Mouse (Mus musculus): Measurements from ENCODE around the gene Nlrp9c. TPM values are rescaled to one million over a fixed set of nuclear protein-coding genes. Genes with fewer than 3 reads are reported as not detected.
"Not testable (repeated sequence)": the region's sequence is repeated elsewhere in the genome, so short reads cannot be mapped to it uniquely, and the experiment has no call there.

Nlrp9c gene
- polyA plus RNA-seq, 1 experiment from 2014 or later: not detected

- not testable (repeated sequence) for H3K4me2 ChIP-seq (replicated peaks; ENCODE audit: low read depth); ATAC-seq; H3K4me1 ChIP-seq (replicated peaks; ENCODE audit: control insufficient read depth, insufficient read depth, low read length); H3K9me3 ChIP-seq (ENCODE audit: control insufficient read depth); H3K9ac ChIP-seq (ENCODE audit: low read depth, low read length); H3K27me3 ChIP-seq (replicated peaks; ENCODE audit: control insufficient read depth, insufficient read depth, low read length); H3K4me3 ChIP-seq (ENCODE audit: low read depth, low read length); H3K27ac ChIP-seq (ENCODE audit: low read depth, low read length); H3K36me3 ChIP-seq (ENCODE audit: control insufficient read depth, insufficient read depth)
- WGBS: 68% methylated on average over 3 of the region's 3 CpGs
Measured at GRCm38 (mm10) chr7:26320361-26320760, 83.1 kb downstream of the Nlrp9c start.

DNA sequence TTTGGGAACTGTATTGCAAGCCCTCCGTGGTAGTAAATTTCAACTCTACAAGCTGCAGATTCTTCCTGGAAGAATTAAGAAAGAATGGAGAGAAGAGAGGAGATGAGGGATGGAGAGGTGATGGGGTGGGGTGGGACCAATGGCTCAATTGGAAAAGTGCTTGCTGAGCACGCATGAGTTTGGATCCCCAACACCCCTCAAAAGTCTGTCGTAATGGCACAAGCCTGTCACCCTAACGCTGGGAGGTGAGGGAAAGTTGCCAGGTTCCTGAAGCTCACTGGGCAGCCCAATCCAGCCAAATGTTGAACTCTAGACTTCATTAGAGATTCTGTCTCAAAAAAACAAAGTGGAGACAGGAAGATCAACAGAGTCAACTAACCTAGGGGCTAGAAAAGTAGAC lies 87.7 kb downstream of the Nlrp9c start:
- H3K27me3 ChIP-seq (replicated peaks; ENCODE audit: control insufficient read depth, insufficient read depth, low read length); ATAC-seq; H3K36me3 ChIP-seq (ENCODE audit: control insufficient read depth, insufficient read depth); H3K4me1 ChIP-seq (replicated peaks; ENCODE audit: control insufficient read depth, insufficient read depth, low read length); H3K9ac ChIP-seq (ENCODE audit: low read depth, low read length); H3K9me3 ChIP-seq (ENCODE audit: control insufficient read depth); H3K27ac ChIP-seq (ENCODE audit: low read depth, low read length); H3K4me3 ChIP-seq (ENCODE audit: low read depth, low read length); H3K4me2 ChIP-seq (replicated peaks; ENCODE audit: low read depth): not testable (repeated sequence)
- WGBS: 87% methylated on average over 4 of the region's 4 CpGs

- not testable (repeated sequence) for H3K4me1 ChIP-seq (replicated peaks; ENCODE audit: control insufficient read depth, insufficient read depth, low read length); H3K4me2 ChIP-seq (replicated peaks; ENCODE audit: low read depth); H3K4me3 ChIP-seq (ENCODE audit: low read depth, low read length); H3K9ac ChIP-seq (ENCODE audit: low read depth, low read length); H3K9me3 ChIP-seq (ENCODE audit: control insufficient read depth); H3K27me3 ChIP-seq (replicated peaks; ENCODE audit: control insufficient read depth, insufficient read depth, low read length); H3K27ac ChIP-seq (ENCODE audit: low read depth, low read length); H3K36me3 ChIP-seq (ENCODE audit: control insufficient read depth, insufficient read depth); ATAC-seq
- 82% methylated on average over 2 of the region's 2 CpGs for WGBS
Measured at GRCm38 (mm10) chr7:26315194-26315593, 88.3 kb downstream of the Nlrp9c start.

- ATAC-seq; H3K4me1 ChIP-seq (replicated peaks; ENCODE audit: control insufficient read depth, insufficient read depth, low read length); H3K27me3 ChIP-seq (replicated peaks; ENCODE audit: control insufficient read depth, insufficient read depth, low read length); H3K36me3 ChIP-seq (ENCODE audit: control insufficient read depth, insufficient read depth); H3K9ac ChIP-seq (ENCODE audit: low read depth, low read length); H3K9me3 ChIP-seq (ENCODE audit: control insufficient read depth); H3K4me2 ChIP-seq (replicated peaks; ENCODE audit: low read depth); H3K27ac ChIP-seq (ENCODE audit: low read depth, low read length); H3K4me3 ChIP-seq (ENCODE audit: low read depth, low read length): not testable (repeated sequence)
- 82% methylated on average over 4 of the region's 4 CpGs for WGBS
Measured at GRCm38 (mm10) chr7:26311786-26312185, 91.7 kb downstream of the Nlrp9c start.

- not testable (repeated sequence) for H3K27ac ChIP-seq (ENCODE audit: low read depth, low read length); H3K9me3 ChIP-seq (ENCODE audit: control insufficient read depth); H3K36me3 ChIP-seq (ENCODE audit: control insufficient read depth, insufficient read depth); H3K9ac ChIP-seq (ENCODE audit: low read depth, low read length); H3K4me1 ChIP-seq (replicated peaks; ENCODE audit: control insufficient read depth, insufficient read depth, low read length); ATAC-seq; H3K4me3 ChIP-seq (ENCODE audit: low read depth, low read length); H3K4me2 ChIP-seq (replicated peaks; ENCODE audit: low read depth); H3K27me3 ChIP-seq (replicated peaks; ENCODE audit: control insufficient read depth, insufficient read depth, low read length)
- WGBS: 72% methylated on average over 2 of the region's 2 CpGs
Measured at GRCm38 (mm10) chr7:26306926-26307325, 96.6 kb downstream of the Nlrp9c start, which contains the start of gene Cyp2a4. Gene Cyp2a4, plus strand, starts transcription at chr7:26307169.

DNA sequence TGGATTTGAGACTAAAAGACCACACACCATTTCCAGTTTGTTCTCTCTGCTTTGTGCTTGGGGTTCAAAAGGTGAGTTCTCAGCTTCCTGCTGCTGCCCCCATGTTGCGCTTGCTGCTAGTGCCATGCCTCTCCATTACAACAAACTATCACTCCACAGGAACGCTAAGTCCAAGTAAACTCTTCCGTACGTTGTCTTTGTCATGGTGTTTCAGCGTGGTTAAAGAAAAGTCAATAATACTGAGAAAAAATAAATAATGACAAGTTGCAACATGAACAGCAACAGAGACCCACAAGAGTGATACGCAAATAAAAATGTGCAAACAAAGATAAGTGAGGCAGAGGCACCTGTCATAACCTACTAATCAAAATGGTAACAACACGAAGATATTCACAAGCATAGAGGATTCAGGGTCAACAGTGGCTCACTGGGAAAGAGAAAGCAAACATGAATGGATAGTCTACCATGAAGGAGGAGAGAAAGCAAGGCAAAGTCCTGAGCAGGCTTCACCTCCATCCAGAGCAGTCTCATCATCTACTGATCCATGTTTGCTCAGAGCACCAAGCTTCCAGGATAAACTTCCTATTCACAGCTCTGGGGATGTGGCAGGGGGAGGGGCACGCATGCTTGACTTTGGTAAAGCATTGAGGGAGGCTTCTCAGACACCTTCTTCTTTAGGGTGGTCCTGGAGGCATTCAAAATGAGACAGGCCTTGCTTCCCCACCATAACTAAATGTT lies 99.9 kb downstream of the Nlrp9c start:
- not testable (repeated sequence) for H3K36me3 ChIP-seq (ENCODE audit: control insufficient read depth, insufficient read depth); H3K27me3 ChIP-seq (replicated peaks; ENCODE audit: control insufficient read depth, insufficient read depth, low read length); H3K4me2 ChIP-seq (replicated peaks; ENCODE audit: low read depth); H3K9me3 ChIP-seq (ENCODE audit: control insufficient read depth); H3K27ac ChIP-seq (ENCODE audit: low read depth, low read length); H3K4me3 ChIP-seq (ENCODE audit: low read depth, low read length); H3K9ac ChIP-seq (ENCODE audit: low read depth, low read length); H3K4me1 ChIP-seq (replicated peaks; ENCODE audit: control insufficient read depth, insufficient read depth, low read length); ATAC-seq
- 81% methylated on average over 8 of the region's 8 CpGs for WGBS

Other genes with a start within 250 kb of the Nlrp9c start
- gene Cyp2b9, start 230.3 kb downstream of the Nlrp9c start, polyA plus RNA-seq (2015; fragmentation: Nextera tagmentation; extraction: Ambion mirVana): not detected in 2 replicates
- gene Vmn1r184, start 143.4 kb downstream of the Nlrp9c start, polyA plus RNA-seq (2015; fragmentation: Nextera tagmentation; extraction: Ambion mirVana): not detected in 2 replicates
- not detected in 2 replicates for gene Cyp2a4, start 96.5 kb downstream of the Nlrp9c start, polyA plus RNA-seq (2015; fragmentation: Nextera tagmentation; extraction: Ambion mirVana)
- not detected in 2 replicates for gene Nlrp4a, start 31.4 kb upstream of the Nlrp9c start, polyA plus RNA-seq (2015; fragmentation: Nextera tagmentation; extraction: Ambion mirVana)
- gene Nlrp9a, start 131.3 kb upstream of the Nlrp9c start, polyA plus RNA-seq (2015; fragmentation: Nextera tagmentation; extraction: Ambion mirVana): not detected in 2 replicates
- gene Vmn1r185, start 214.8 kb upstream of the Nlrp9c start, polyA plus RNA-seq (2015; fragmentation: Nextera tagmentation; extraction: Ambion mirVana): not detected in 2 replicates

All from intestine, postnatal 0 days (tissue).